Mouse (Mus musculus): ENCODE measurements around the gene Lefty2.

- TF ChIP-seq CTCF (conservative IDR thresholded peaks at IDR 0.05; ENCODE audit: insufficient read depth, insufficient read length, low read depth, low read length) (no peak), POLR2A (IDR thresholded peaks at IDR 0.05; ENCODE audit: low read depth, low read length) (no peak)
These were observed 36.7 kb downstream of the Lefty2 start for GRCm38 (mm10) chr1:180929599-180929998.

All from kidney, adult 2 months (tissue).